In the genomic region with DNA sequence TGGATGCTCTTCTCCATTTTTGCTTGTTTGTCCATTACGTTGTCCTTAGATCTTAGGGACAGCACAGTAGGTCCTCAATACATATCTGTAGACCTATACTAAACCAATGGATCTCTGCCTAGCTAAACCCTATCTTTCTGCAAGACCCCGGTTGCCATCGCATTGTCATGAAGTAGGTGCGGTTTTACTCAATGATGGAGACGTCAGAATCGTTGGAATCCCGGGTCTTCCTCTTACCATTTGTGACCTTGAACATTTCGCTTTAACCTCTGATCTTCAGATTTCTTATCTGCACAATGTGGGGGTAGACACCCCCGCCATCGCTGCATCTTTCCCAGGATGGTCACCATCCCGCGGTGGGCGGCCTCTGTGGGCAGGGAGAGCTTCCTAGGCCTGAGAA, we compare ENCODE assay signal across 8 mouse cellular contexts. TPM values are rescaled to one million over a fixed set of nuclear protein-coding genes. Genes with fewer than 3 reads are reported as not detected.
DNase-seq lines count a peak whose midpoint lies in the region; ATAC-seq and TF ChIP-seq lines count a peak whose summit lies in the region.

No protein-coding gene starts in this region.

- peak overlapping the region; percentile 92 for H3K27ac ChIP-seq in layer of hippocampus, adult 2 months
- H3K27ac ChIP-seq in embryonic facial prominence, embryonic 15.5 days (replicated peaks), result no peak overlapping the region
- no peak overlapping the region for H3K27ac ChIP-seq in intestine, embryonic 15.5 days
- no peak overlapping the region for H3K27ac ChIP-seq in neural tube, embryonic 12.5 days

- H3K4me1 ChIP-seq in embryonic facial prominence, embryonic 15.5 days, result peaks cover 18% of the 10 kb centered on the region
- H3K4me1 ChIP-seq in intestine, embryonic 15.5 days (replicated peaks), result peaks cover 15% of the 10 kb centered on the region
- peaks cover 11% of the 10 kb centered on the region for H3K4me1 ChIP-seq in neural tube, embryonic 12.5 days

- H3K9me3 ChIP-seq in embryonic facial prominence, embryonic 15.5 days (replicated peaks), result no peaks in the 10 kb centered on the region
- H3K9me3 ChIP-seq in intestine, embryonic 15.5 days, result no peaks in the 10 kb centered on the region
- H3K9me3 ChIP-seq in neural tube, embryonic 12.5 days, result no peaks in the 10 kb centered on the region

- H3K4me3 ChIP-seq in layer of hippocampus, adult 2 months, result peak overlapping the region; percentile 96
- peak overlapping the region; percentile 57 for H3K4me3 ChIP-seq in embryonic facial prominence, embryonic 15.5 days (replicated peaks)
- H3K4me3 ChIP-seq in intestine, embryonic 15.5 days (replicated peaks), result peak overlapping the region; percentile 54
- peak overlapping the region; percentile 62 for H3K4me3 ChIP-seq in neural tube, embryonic 12.5 days

- DNase-seq in layer of hippocampus, adult 2 months (ENCODE audit: low spot score in 2 of 2), result no peak
- DNase-seq in layer of hippocampus, postnatal 25 days (ENCODE audit: extremely low spot score in 1 of 2, low spot score in 1 of 2), result no peak
- DNase-seq in c-Kit-positive CD71-positive TER-119-positive erythroid progenitor cells, embryonic 14.5 days (ENCODE audit: low spot score), result no peak
- DNase-seq in embryo, embryonic 11 days, result no peak
- DNase-seq in Muller cell, postnatal 12 days (ENCODE audit: inconsistent ontology term), result no peak

- H3K36me3 ChIP-seq in embryonic facial prominence, embryonic 15.5 days, result no peaks in the 10 kb centered on the region
- H3K36me3 ChIP-seq in intestine, embryonic 15.5 days, result no peaks in the 10 kb centered on the region
- H3K36me3 ChIP-seq in neural tube, embryonic 12.5 days, result no peaks in the 10 kb centered on the region

- TF ChIP-seq CTCF in layer of hippocampus, adult 2 months (conservative IDR thresholded peaks at IDR 0.05), result no peak

- WGBS in embryonic facial prominence, embryonic 15.5 days, result 14% methylated on average over 13 of the region's 13 CpGs
- WGBS in intestine, embryonic 15.5 days, result 18% methylated on average over 13 of the region's 13 CpGs
- 13% methylated on average over 13 of the region's 13 CpGs for WGBS in neural tube, embryonic 12.5 days

- peak overlapping the region; percentile 99 for H3K4me2 ChIP-seq in embryonic facial prominence, embryonic 15.5 days (replicated peaks)
- H3K4me2 ChIP-seq in intestine, embryonic 15.5 days (replicated peaks), result peak overlapping the region; percentile 99
- peak overlapping the region; percentile 99 for H3K4me2 ChIP-seq in neural tube, embryonic 12.5 days (replicated peaks)

- H3K27me3 ChIP-seq in embryonic facial prominence, embryonic 15.5 days, result peaks cover 84% of the 10 kb centered on the region
- peaks cover 65% of the 10 kb centered on the region for H3K27me3 ChIP-seq in intestine, embryonic 15.5 days (replicated peaks)
- peaks cover 54% of the 10 kb centered on the region for H3K27me3 ChIP-seq in neural tube, embryonic 12.5 days (replicated peaks)

- no peak overlapping the region for H3K9ac ChIP-seq in embryonic facial prominence, embryonic 15.5 days
- no peak overlapping the region for H3K9ac ChIP-seq in intestine, embryonic 15.5 days
- H3K9ac ChIP-seq in neural tube, embryonic 12.5 days, result peak overlapping the region; percentile 59

- no peak for ATAC-seq in embryonic facial prominence, embryonic 15.5 days (ENCODE audit: insufficient number of reproducible peaks, low FRiP score, low TSS enrichment, low read depth)
- ATAC-seq in intestine, embryonic 15.5 days, result no peak
- no peak for ATAC-seq in neural tube, embryonic 12.5 days (ENCODE audit: low FRiP score, low read depth)

RNA-seq across cellular contexts. Expression of a gene that starts 38.7 kb away (rescaled TPM):
- total RNA-seq in layer of hippocampus, adult 2 months (2021), result 100 to 1,000 TPM; 133 to 144 TPM
- 100 to 1,000 TPM; 191 to 192 TPM for total RNA-seq in layer of hippocampus, postnatal 25 days (2021)
- polyA plus RNA-seq in embryonic facial prominence, embryonic 15.5 days (2015; fragmentation: Nextera tagmentation; extraction: Ambion mirVana), result 12.5 and 13.3 TPM in 2 replicates
- 12.1 and 14.6 TPM in 2 replicates for polyA plus RNA-seq in intestine, embryonic 15.5 days (2015; fragmentation: Nextera tagmentation; extraction: Ambion mirVana)
- 8.6 and 8.9 TPM in 2 replicates for polyA plus RNA-seq in neural tube, embryonic 12.5 days (2016; fragmentation: Nextera tagmentation; extraction: Ambion mirVana)

RNA-seq across cellular contexts. Expression of a gene that starts 57.5 kb away (rescaled TPM):
- 10 to 100 TPM; 31.8 to 33.1 TPM for total RNA-seq in layer of hippocampus, adult 2 months (2021)
- total RNA-seq in layer of hippocampus, postnatal 25 days (2021), result 10 to 100 TPM; 21.4 to 28.8 TPM
- 0.03 TPM in 1 of 2 replicates, not detected in the other for polyA plus RNA-seq in embryonic facial prominence, embryonic 15.5 days (2015; fragmentation: Nextera tagmentation; extraction: Ambion mirVana)
- 0.01 and 0.05 TPM in 2 replicates for polyA plus RNA-seq in intestine, embryonic 15.5 days (2015; fragmentation: Nextera tagmentation; extraction: Ambion mirVana)
- 0.50 and 0.55 TPM in 2 replicates for polyA plus RNA-seq in neural tube, embryonic 12.5 days (2016; fragmentation: Nextera tagmentation; extraction: Ambion mirVana)
